Mouse (Mus musculus) heart, embryonic 10.5 days (tissue): ENCODE results near the gene Ccdc74a. TPM values are rescaled to one million over a fixed set of nuclear protein-coding genes. Genes with fewer than 3 reads are reported as not detected.

Source experiments
- DNase-seq: peaks from one replicate; pipeline ENCODE4 v3.0.0-alpha.2; 2017; ENCODE audit warnings: low spot score
- H3K27ac ChIP-seq: fragments of 300-500 bp; sonication (generic); 2 replicates; pipeline ENCODE4 v1.5.1; 2016; ENCODE audit warnings: mild to moderate bottlenecking
- H3K27me3 ChIP-seq: fragments of 300-500 bp; sonication (generic); 2 replicates; pipeline ENCODE4 v1.6.1; 2016; ENCODE audit warnings: mild to moderate bottlenecking; ENCODE audit not compliant: poor library complexity, insufficient read depth, severe bottlenecking
- H3K36me3 ChIP-seq: fragments of 300-500 bp; sonication (generic); 2 replicates; pipeline ENCODE4 v1.6.1; 2016; ENCODE audit warnings: mild to moderate bottlenecking, moderate library complexity
- H3K4me1 ChIP-seq: fragments of 300-500 bp; sonication (generic); 2 replicates; pipeline ENCODE4 v1.6.1; 2016; ENCODE audit warnings: mild to moderate bottlenecking
- H3K4me3 ChIP-seq: fragments of 300-500 bp; sonication (generic); 2 replicates; pipeline ENCODE4 v1.5.1; 2016; ENCODE audit warnings: mild to moderate bottlenecking, moderate library complexity
- H3K9me3 ChIP-seq: fragments of 300-500 bp; sonication (generic); 2 replicates; pipeline ENCODE4 v1.6.1; 2016; ENCODE audit warnings: mild to moderate bottlenecking, moderate library complexity
- WGBS: fragments of 180-500 bp; shearing (Covaris S2); methylation state at CpG from one replicate; pipeline ENCODE4 v1.1.7; 2016; 5-methylcytosine and 5-hydroxymethylcytosine counted together
- polyA plus RNA-seq: library from polyadenylated mRNA; unstranded; fragments of >200 nt; fragmentation: Nextera tagmentation; extraction: Ambion mirVana; gene quantifications from 2 replicates; pipeline ENCODE4 v1.2.1, GENCODE M21; 2016

The Ccdc74a gene
- polyA plus RNA-seq, 1 experiment from 2014 or later: 5.8 TPM

- no peak for DNase-seq
- Histone ChIP-seq H3K27ac (no peak overlapping the region), H3K36me3 (peaks cover 56% of the 10 kb centered on the region), H3K27me3 (no peaks in the 10 kb centered on the region), H3K9me3 (no peaks in the 10 kb centered on the region), H3K4me1 (peaks cover 30% of the 10 kb centered on the region), H3K4me3 (peak overlapping the region; percentile 18; the same call in 1 of the 2 replicates)
- WGBS: 80% methylated on average over 10 of the region's 10 CpGs
Measured at GRCm38 (mm10) chr16:17647566-17648340, 1.5 kb downstream of the Ccdc74a start.

GRCm38 (mm10) chr16:17649925-17650605 is 3.8 kb downstream of the Ccdc74a start:
- no peak for DNase-seq
- WGBS: 85% methylated on average over 16 of the region's 16 CpGs
- H3K4me3 ChIP-seq: no peak overlapping the region
- peaks cover 30% of the 10 kb centered on the region for H3K4me1 ChIP-seq
- no peaks in the 10 kb centered on the region for H3K9me3 ChIP-seq
- no peak overlapping the region for H3K27ac ChIP-seq
- no peaks in the 10 kb centered on the region for H3K27me3 ChIP-seq
- H3K36me3 ChIP-seq: peaks cover 67% of the 10 kb centered on the region

GRCm38 (mm10) chr16:17650711-17651110 is 4.4 kb downstream of the Ccdc74a start:
- H3K27me3 ChIP-seq: no peaks in the 10 kb centered on the region
- no peak overlapping the region for H3K4me3 ChIP-seq
- H3K4me1 ChIP-seq: peaks cover 30% of the 10 kb centered on the region
- 94% methylated on average over 1 of the region's 1 CpGs for WGBS
- no peak for DNase-seq
- peaks cover 73% of the 10 kb centered on the region for H3K36me3 ChIP-seq
- no peak overlapping the region for H3K27ac ChIP-seq
- no peaks in the 10 kb centered on the region for H3K9me3 ChIP-seq

DNA sequence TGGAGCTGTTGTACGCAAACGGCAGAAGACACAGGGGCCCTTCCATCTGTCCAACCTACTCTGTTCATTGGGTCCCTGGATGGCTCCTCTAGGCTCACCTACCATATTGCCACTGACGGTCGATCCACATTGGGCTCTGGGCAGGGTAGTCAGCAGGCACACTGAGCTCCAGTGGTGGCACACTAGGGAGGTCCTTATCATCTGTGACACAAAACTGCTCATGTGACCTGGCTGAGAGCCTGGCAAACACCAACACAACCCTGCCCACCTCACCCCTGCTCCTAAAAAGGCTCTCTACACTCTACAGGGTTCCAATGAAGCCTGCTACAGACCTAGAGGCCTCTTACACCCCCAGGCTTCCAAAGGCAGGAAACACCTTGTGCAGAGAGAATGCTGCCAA is 6.3 kb downstream of the Ccdc74a start:
- 96% methylated on average over 4 of the region's 4 CpGs for WGBS
- no peak overlapping the region for H3K4me3 ChIP-seq

GRCm38 (mm10) chr16:17653601-17654000 is 7.3 kb downstream of the Ccdc74a start:
- peaks cover 90% of the 10 kb centered on the region for H3K36me3 ChIP-seq
- H3K4me1 ChIP-seq: peaks cover 21% of the 10 kb centered on the region
- DNase-seq: no peak
- H3K4me3 ChIP-seq: no peak overlapping the region
- WGBS: 93% methylated on average over 5 of the region's 5 CpGs
- H3K27me3 ChIP-seq: no peaks in the 10 kb centered on the region
- no peaks in the 10 kb centered on the region for H3K9me3 ChIP-seq
- H3K27ac ChIP-seq: no peak overlapping the region

More for the DNA sequence above, 6.3 kb downstream of the Ccdc74a start:
- Histone ChIP-seq H3K4me1 (peaks cover 30% of the 10 kb centered on the region), H3K27ac (no peak overlapping the region), H3K36me3 (peaks cover 85% of the 10 kb centered on the region), H3K9me3 (no peaks in the 10 kb centered on the region), H3K27me3 (no peaks in the 10 kb centered on the region)
- DNase-seq: no peak

GRCm38 (mm10) chr16:17654188-17654795 is 8.0 kb downstream of the Ccdc74a start:
- no peak for DNase-seq
- Histone ChIP-seq H3K27me3 (no peaks in the 10 kb centered on the region), H3K4me3 (no peak overlapping the region), H3K27ac (no peak overlapping the region), H3K9me3 (no peaks in the 10 kb centered on the region), H3K4me1 (peaks cover 21% of the 10 kb centered on the region), H3K36me3 (peaks cover 87% of the 10 kb centered on the region)
- WGBS: 88% methylated on average over 4 of the region's 4 CpGs

- no peak for DNase-seq
- Histone ChIP-seq H3K27ac (peak overlapping the region; percentile 49; the same call in 1 of the 2 replicates), H3K36me3 (peaks cover 85% of the 10 kb centered on the region), H3K4me3 (no peak overlapping the region), H3K27me3 (no peaks in the 10 kb centered on the region), H3K4me1 (peaks cover 17% of the 10 kb centered on the region), H3K9me3 (no peaks in the 10 kb centered on the region)
- WGBS: 59% methylated on average over 5 of the region's 5 CpGs
Measured at GRCm38 (mm10) chr16:17656212-17656871, 10.1 kb downstream of the Ccdc74a start.

DNA sequence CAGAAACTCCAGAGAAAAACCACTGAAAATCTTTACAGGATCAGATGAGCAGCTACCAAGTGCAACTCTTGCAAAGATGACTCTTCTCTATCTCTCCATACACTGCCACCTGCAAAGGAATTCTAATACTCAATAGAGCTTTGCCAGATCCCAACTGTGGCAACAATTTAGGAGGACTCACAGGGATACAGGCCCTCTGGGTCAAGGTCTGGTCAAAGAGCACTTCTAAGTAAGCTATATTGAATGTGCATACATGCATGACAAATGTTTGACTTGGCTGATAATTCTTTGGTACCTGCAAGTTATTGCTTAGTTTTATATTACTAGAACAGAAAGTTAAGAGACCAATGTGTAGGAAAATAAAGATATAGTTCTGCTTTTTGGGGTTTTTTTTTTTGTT is 19.3 kb downstream of the Ccdc74a start:
- Histone ChIP-seq H3K4me1 (no peaks in the 10 kb centered on the region), H3K27me3 (no peaks in the 10 kb centered on the region), H3K36me3 (peaks cover 71% of the 10 kb centered on the region), H3K27ac (no peak overlapping the region), H3K4me3 (no peak overlapping the region), H3K9me3 (no peaks in the 10 kb centered on the region)
- DNase-seq: no peak

- Histone ChIP-seq H3K27me3 (no peaks in the 10 kb centered on the region), H3K4me1 (no peaks in the 10 kb centered on the region), H3K9me3 (no peaks in the 10 kb centered on the region), H3K36me3 (peaks cover 80% of the 10 kb centered on the region), H3K4me3 (no peak overlapping the region), H3K27ac (no peak overlapping the region)
- no peak for DNase-seq
Measured at GRCm38 (mm10) chr16:17669886-17670285, 23.6 kb downstream of the Ccdc74a start.

- Histone ChIP-seq H3K4me1 (no peaks in the 10 kb centered on the region), H3K27me3 (no peaks in the 10 kb centered on the region), H3K4me3 (no peak overlapping the region), H3K27ac (no peak overlapping the region), H3K9me3 (no peaks in the 10 kb centered on the region), H3K36me3 (peaks cover 55% of the 10 kb centered on the region)
- no peak for DNase-seq
- 87% methylated on average over 3 of the region's 3 CpGs for WGBS
Measured at GRCm38 (mm10) chr16:17694860-17695259, 48.6 kb downstream of the Ccdc74a start.
